Mouse (Mus musculus) MEL (cell line): ENCODE measurements around the gene Actr1a. TPM values are rescaled to one million over a fixed set of nuclear protein-coding genes. Genes with fewer than 3 reads are reported as not detected.

Experiments used
- DNase-seq: peaks from one replicate; pipeline ENCODE4 v3.0.0; 2011; ENCODE audit warnings: low read depth, low spot score
- H3K27ac ChIP-seq: 2 replicates; pipeline ENCODE4 v1.5.1; 2012; ENCODE audit warnings: low read depth, mild to moderate bottlenecking, control low read depth, low read length, moderate library complexity; ENCODE audit not compliant: control insufficient read depth
- H3K27me3 ChIP-seq, 2 experiments: fragments of 150-350 bp in 1 of 2; sonication (generic) in 1 of 2; 2 replicates each; pipeline ENCODE4 v1.6.1; 2012; ENCODE audit warnings: low read length in 2 of 2, mild to moderate bottlenecking in 2 of 2, improper control_type of control experiment in 1 of 2, moderate library complexity in 1 of 2; ENCODE audit not compliant: insufficient read depth in 2 of 2, control insufficient read depth in 1 of 2
- H3K36me3 ChIP-seq, 2 experiments: 2 replicates each; pipeline ENCODE4 v1.6.1; 2012 to 2014; ENCODE audit warnings: low read length in 2 of 2, improper control_type of control experiment in 1 of 2, inconsistent platforms in 1 of 2, mild to moderate bottlenecking in 1 of 2; ENCODE audit not compliant: insufficient read depth in 2 of 2, control insufficient read depth in 1 of 2
- H3K4me1 ChIP-seq, 2 experiments: fragments of 150-350 bp in 1 of 2; sonication (generic) in 1 of 2; 2 replicates each; pipeline ENCODE4 v1.6.1; 2012; ENCODE audit warnings: low read length in 2 of 2, improper control_type of control experiment in 1 of 2, mild to moderate bottlenecking in 1 of 2; ENCODE audit not compliant: insufficient read depth in 2 of 2, control insufficient read depth in 1 of 2
- H3K4me3 ChIP-seq, 2 experiments: fragments of 150-350 bp in 1 of 2; sonication (generic) in 1 of 2; 2 replicates each; pipeline ENCODE4 v1.5.1; 2012; ENCODE audit warnings: low read depth in 2 of 2, low read length in 2 of 2, mild to moderate bottlenecking in 2 of 2, moderate library complexity in 2 of 2, control low read depth in 1 of 2, improper control_type of control experiment in 1 of 2; ENCODE audit not compliant: control insufficient read depth in 1 of 2, insufficient read depth in 1 of 2
- H3K79me2 ChIP-seq: 2 replicates; pipeline ENCODE4 v1.6.1; 2012; ENCODE audit warnings: mild to moderate bottlenecking, low read length, moderate library complexity; ENCODE audit not compliant: control insufficient read depth, poor library complexity, insufficient read depth
- H3K9ac ChIP-seq: 2 replicates; pipeline ENCODE4 v1.6.1; 2012; ENCODE audit warnings: low read depth, mild to moderate bottlenecking, control low read depth, low read length, moderate library complexity; ENCODE audit not compliant: control insufficient read depth, poor library complexity, severe bottlenecking
- H3K9me3 ChIP-seq: fragments of 150-350 bp; sonication (generic); replicated peaks from 2 replicates; pipeline ENCODE4 v1.6.1; 2012; ENCODE audit warnings: mild to moderate bottlenecking, low read length, improper control_type of control experiment, moderate library complexity; ENCODE audit not compliant: insufficient read depth
- CTCF ChIP-seq, 3 experiments: IDR thresholded peaks in 2 of 3; conservative IDR thresholded peaks in 1 of 3; 2 replicates each; pipeline ENCODE4 v1.5.1; 2011 to 2012; ENCODE audit warnings: low read length in 3 of 3, low read depth in 2 of 3, mild to moderate bottlenecking in 2 of 3, improper control_type of control experiment in 1 of 3, inconsistent platforms in 1 of 3, mixed read lengths in 1 of 3, moderate library complexity in 1 of 3; ENCODE audit not compliant: control insufficient read depth in 1 of 3, insufficient read depth in 1 of 3, poor library complexity in 1 of 3, severe bottlenecking in 1 of 3
- E2F4 ChIP-seq: IDR thresholded peaks from 2 replicates; pipeline ENCODE4 v1.6.1; 2011; ENCODE audit warnings: low read depth, low read length, improper control_type of control experiment, borderline replicate concordance
- HCFC1 ChIP-seq: IDR thresholded peaks from 2 replicates; pipeline ENCODE4 v1.6.1; 2012; ENCODE audit warnings: low read depth, mild to moderate bottlenecking, inconsistent platforms, low read length, improper control_type of control experiment, moderate library complexity
- MAX ChIP-seq: IDR thresholded peaks from 2 replicates; pipeline ENCODE4 v1.6.1; 2011; ENCODE audit warnings: low read length, improper control_type of control experiment
- MAZ ChIP-seq: IDR thresholded peaks from 2 replicates; pipeline ENCODE4 v1.6.1; 2012; ENCODE audit warnings: low read depth, mild to moderate bottlenecking, inconsistent platforms, low read length, improper control_type of control experiment
- MXI1 ChIP-seq: IDR thresholded peaks from 2 replicates; pipeline ENCODE4 v1.6.1; 2011; ENCODE audit warnings: mild to moderate bottlenecking, low read depth, low read length, improper control_type of control experiment
- MYB ChIP-seq: IDR thresholded peaks from 2 replicates; pipeline ENCODE4 v1.6.1; 2011; ENCODE audit warnings: mild to moderate bottlenecking, low read depth, low read length, improper control_type of control experiment
- MYC ChIP-seq: IDR thresholded peaks from 2 replicates; pipeline ENCODE4 v1.6.1; 2011; ENCODE audit warnings: low read depth, mild to moderate bottlenecking, low read length, improper control_type of control experiment, moderate library complexity
- NELFE ChIP-seq: IDR thresholded peaks from 2 replicates; pipeline ENCODE4 v1.6.1; 2011; ENCODE audit warnings: low read depth, low read length, improper control_type of control experiment
- NRF1 ChIP-seq: IDR thresholded peaks from 2 replicates; pipeline ENCODE4 v1.6.1; 2014; ENCODE audit warnings: low read depth, mild to moderate bottlenecking, inconsistent platforms, low read length, improper control_type of control experiment, moderate library complexity; ENCODE audit not compliant: poor library complexity, insufficient read depth, severe bottlenecking
- POLR2A ChIP-seq, 2 experiments: IDR thresholded peaks; 2 replicates each; pipeline ENCODE4 v1.6.1; 2011 to 2012; ENCODE audit warnings: low read length in 2 of 2, mild to moderate bottlenecking in 2 of 2, control low read depth in 1 of 2, improper control_type of control experiment in 1 of 2, low read depth in 1 of 2, moderate library complexity in 1 of 2; ENCODE audit not compliant: control insufficient read depth in 1 of 2, insufficient read depth in 1 of 2, poor library complexity in 1 of 2
- POLR2AphosphoS2 ChIP-seq: IDR thresholded peaks from 2 replicates; pipeline ENCODE4 v1.6.1; 2011; ENCODE audit warnings: low read length, improper control_type of control experiment
- RAD21 ChIP-seq: IDR thresholded peaks from 2 replicates; pipeline ENCODE4 v1.6.1; 2011; ENCODE audit warnings: mild to moderate bottlenecking, low read depth, low read length, improper control_type of control experiment
- SIN3A ChIP-seq: IDR thresholded peaks from 2 replicates; pipeline ENCODE4 v1.6.1; 2012; ENCODE audit warnings: low read length, improper control_type of control experiment, inconsistent platforms
- TAL1 ChIP-seq: IDR thresholded peaks from 2 replicates; pipeline ENCODE4 v1.6.1; 2012; ENCODE audit warnings: mild to moderate bottlenecking, inconsistent platforms, low read length, moderate library complexity, mixed read lengths
- TBP ChIP-seq: IDR thresholded peaks from 2 replicates; pipeline ENCODE4 v1.8.0; 2011; ENCODE audit warnings: low read depth, low read length, improper control_type of control experiment
- TCF12 ChIP-seq: IDR thresholded peaks from 2 replicates; pipeline ENCODE4 v1.6.1; 2014; ENCODE audit warnings: low read depth, mild to moderate bottlenecking, inconsistent platforms, low read length, improper control_type of control experiment, moderate library complexity
- UBTF ChIP-seq: IDR thresholded peaks from 2 replicates; pipeline ENCODE4 v1.6.1; 2012; ENCODE audit warnings: low read depth, mild to moderate bottlenecking, inconsistent platforms, low read length, improper control_type of control experiment, moderate library complexity, borderline replicate concordance; ENCODE audit not compliant: insufficient read depth
- ZMIZ1 ChIP-seq: IDR thresholded peaks from 2 replicates; pipeline ENCODE4 v1.6.1; 2012; ENCODE audit warnings: low read depth, mild to moderate bottlenecking, inconsistent platforms, low read length, improper control_type of control experiment, moderate library complexity
- polyA plus RNA-seq, 2 experiments: library from polyadenylated mRNA; stranded (reverse) in 1 of 2; unstranded in 1 of 2; fragments of >175 nt in 1 of 2; fragments of >200 nt in 1 of 2; gene quantifications; 2 replicates each; pipeline versions ENCODE4 v1.2.1 to v1.2.4; 2012; ENCODE audit warnings: low replicate concordance in 2 of 2, low read depth in 1 of 2; ENCODE audit not compliant: insufficient read length in 2 of 2, insufficient read depth in 1 of 2, missing spikeins in 1 of 2
- total RNA-seq: library from RNA; depleted of rRNA; stranded (reverse); fragments of 300-350 nt; gene quantifications from 2 replicates; pipeline ENCODE4 v1.2.3, GENCODE M21; 2012

The Actr1a gene
- total and polyA plus RNA-seq, 3 experiments, result 140 to 530 (median 193) TPM

GRCm38 (mm10) chr19:46348761-46349458, 46.6 kb downstream of the Actr1a start:
- Histone ChIP-seq H3K4me1 (peaks cover 21 to 44% of the 10 kb centered on the region in 2 experiments), H3K9me3 (no peaks in the 10 kb centered on the region), H3K79me2 (peaks cover 8% of the 10 kb centered on the region), H3K27me3 (no peaks in the 10 kb centered on the region), H3K36me3 (peaks cover 0 to 44% of the 10 kb centered on the region in 2 experiments; a peak in 2 of 4 replicates), H3K9ac (peak overlapping the region; percentile 84), H3K27ac (peak overlapping the region; percentile 78), H3K4me3 (peak overlapping the region; percentile 66 to 84)
- DNase-seq, result peak; percentile 93
- TF ChIP-seq MYB (0 out of 2 replicates have a peak, but pooled peaks have one; percentile 10), UBTF (peak; percentile 59; the same call in 1 of the 2 replicates), NELFE (peak; percentile 93), E2F4 (no peak), ZMIZ1 (0 out of 2 replicates have a peak, but pooled peaks have one; percentile 37), MAX (peak; percentile 85), POLR2AphosphoS2 (peak; percentile 78), MXI1 (peak; percentile 81), TBP (no peak), HCFC1 (peak; percentile 73), MYC (no peak), TAL1 (no peak), POLR2A (IDR thresholded peaks at IDR 0.05; ENCODE audit: control insufficient read depth in 1 of 2, insufficient read depth in 1 of 2, low read depth in 1 of 2, low read length in 2 of 2, poor library complexity in 1 of 2) (peak; percentile 91), MAZ (no peak), SIN3A (peak; percentile 66; the same call in 1 of the 2 replicates), NRF1 (peak; percentile 76), TCF12 (0 out of 2 replicates have a peak, but pooled peaks have one; percentile 47), CTCF (IDR thresholded peaks at IDR 0.05 in 2 of 3, conservative IDR thresholded peaks at IDR 0.05 in 1 of 3; ENCODE audit: control insufficient read depth in 1 of 3, insufficient read depth in 1 of 3, low read depth in 2 of 3, low read length in 3 of 3, poor library complexity in 1 of 3, severe bottlenecking in 1 of 3) (0 out of 6 replicates have a peak, but pooled peaks of 1 of the 3 experiments have one; percentile 1), RAD21 (no peak)
